Mouse (Mus musculus) lung, adult 2 months (tissue): ENCODE results near the gene Klra10. TPM values are rescaled to one million over a fixed set of nuclear protein-coding genes. Genes with fewer than 3 reads are reported as not detected.
"Not testable (repeated sequence)": the region's sequence is repeated elsewhere in the genome, so short reads cannot be mapped to it uniquely, and the experiment has no call there.

Source experiments
- DNase-seq: peaks from one replicate; pipeline ENCODE4 v3.0.0; 2022
- H3K4me1 ChIP-seq: fragments of 200-500 bp; 2 replicates; pipeline ENCODE4 v1.6.1; 2011; ENCODE audit warnings: low read length; ENCODE audit not compliant: control insufficient read depth, insufficient read depth
- H3K4me3 ChIP-seq: fragments of 200-500 bp; replicated peaks from 2 replicates; pipeline ENCODE3; 2011; ENCODE audit warnings: low read depth, mild to moderate bottlenecking, control low read depth, low read length; ENCODE audit errors: extremely low read depth
- CTCF ChIP-seq: fragments of 200-500 bp; IDR thresholded peaks from 2 replicates; pipeline ENCODE4 v1.5.1; 2011; ENCODE audit warnings: mild to moderate bottlenecking, low read length, control low read depth; ENCODE audit not compliant: insufficient read depth
- POLR2A ChIP-seq: fragments of 200-500 bp; IDR thresholded peaks from 2 replicates; pipeline ENCODE4 v1.6.1; 2011; ENCODE audit warnings: low read depth, mild to moderate bottlenecking, control low read depth, low read length, borderline replicate concordance; ENCODE audit errors: extremely low read depth
- WGBS: fragments of 180-500 bp; shearing (Covaris S2); methylation state at CpG from one replicate; pipeline ENCODE4 v1.1.7; 2018; 5-methylcytosine and 5-hydroxymethylcytosine counted together
- polyA plus RNA-seq: library from polyadenylated mRNA; depleted of rRNA; stranded (reverse); fragments of >200 nt; gene quantifications from 2 replicates; pipeline ENCODE4 v1.2.3, GENCODE M21; 2012; rRNA removed

The Klra10 gene
- polyA plus RNA-seq: not detected in 2 replicates

GRCm38 (mm10) chr6:130281828-130282227, at the start of gene Klra10:
TSS of gene Klra10 (minus strand) at chr6:130281928.
- not testable (repeated sequence) for H3K4me1 ChIP-seq, H3K4me3 ChIP-seq, DNase-seq
- WGBS: 51% methylated on average over 1 of the region's 1 CpGs

GRCm38 (mm10) chr6:130287984-130288649, 6.4 kb upstream of the Klra10 start:
- Histone ChIP-seq H3K4me3 (no peak overlapping the region), H3K4me1 (no peaks in the 10 kb centered on the region)
- no peak for DNase-seq
- TF ChIP-seq POLR2A (no peak), CTCF (no peak)

DNA sequence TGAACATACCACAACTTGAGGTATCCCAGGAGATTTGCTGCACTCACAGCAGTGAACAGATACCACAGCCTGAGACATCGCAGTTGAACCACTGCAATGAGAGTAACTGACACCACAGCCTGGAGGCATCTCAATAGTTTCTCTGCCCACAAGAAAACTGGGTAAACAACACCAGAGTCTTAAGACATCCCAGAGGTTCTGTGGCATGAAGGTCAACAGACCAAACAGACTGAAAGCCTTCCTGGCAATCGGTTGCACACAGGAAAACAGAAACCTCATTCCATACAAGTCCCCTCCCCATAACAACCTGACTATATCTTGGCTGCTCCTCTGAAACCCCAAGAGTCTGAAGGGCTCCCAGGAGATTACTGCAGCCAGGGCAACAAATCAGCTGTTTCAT, 26.4 kb downstream of the Klra10 start:
- 83% methylated on average over 2 of the region's 2 CpGs for WGBS
- no peaks in the 10 kb centered on the region for H3K4me1 ChIP-seq
- H3K4me3 ChIP-seq: no peak overlapping the region
- no peak for DNase-seq
- TF ChIP-seq POLR2A: no peak
- no peak for TF ChIP-seq CTCF

GRCm38 (mm10) chr6:130237536-130237935, 44.2 kb downstream of the Klra10 start:
- no peaks in the 10 kb centered on the region for H3K4me1 ChIP-seq
- no peak for DNase-seq
- 54% methylated on average over 2 of the region's 2 CpGs for WGBS
- no peak for TF ChIP-seq POLR2A
- TF ChIP-seq CTCF: no peak
- no peak overlapping the region for H3K4me3 ChIP-seq

GRCm38 (mm10) chr6:130236635-130237034, 45.1 kb downstream of the Klra10 start:
- TF ChIP-seq CTCF (no peak), POLR2A (no peak)
- no peaks in the 10 kb centered on the region for H3K4me1 ChIP-seq
- DNase-seq: no peak
- 33% methylated on average over 1 of the region's 1 CpGs for WGBS
- H3K4me3 ChIP-seq: no peak overlapping the region

GRCm38 (mm10) chr6:130233222-130233621, 48.5 kb downstream of the Klra10 start, which contains the start of gene Klra7:
TSS of gene Klra7 (minus strand) at chr6:130233322.
- TF ChIP-seq POLR2A: no peak
- TF ChIP-seq CTCF: no peak
- no peak within 1 kb of the TSS for H3K4me3 ChIP-seq
- H3K4me1 ChIP-seq: no peaks in the 10 kb centered on the region
- DNase-seq: no peak

Other genes with a start within 250 kb of the Klra10 start
- 0.09 and 0.27 TPM in 2 replicates for gene Klra4, start 214.7 kb downstream of the Klra10 start, polyA plus RNA-seq
- gene Klra8, start 152.0 kb downstream of the Klra10 start, polyA plus RNA-seq: 0.22 and 0.50 TPM in 2 replicates
- gene Klra9, start 88.8 kb downstream of the Klra10 start, polyA plus RNA-seq: 0.20 and 0.27 TPM in 2 replicates
- gene Klra7, start 48.6 kb downstream of the Klra10 start, polyA plus RNA-seq: 0.14 and 0.54 TPM in 2 replicates
- not detected in 2 replicates for gene Klra3, start 55.6 kb upstream of the Klra10 start, polyA plus RNA-seq
- 0.08 TPM in 1 of 2 replicates, not detected in the other for gene Klra1, start 104.9 kb upstream of the Klra10 start, polyA plus RNA-seq